Mouse (Mus musculus): ENCODE measurements at regions not wholly inside any gene's neighbourhood (a gene's known extent, or its start where the extent isn't known, plus 50 kb on each side); places are given as distances from the start of the nearest gene placed in this dataset.

DNA sequence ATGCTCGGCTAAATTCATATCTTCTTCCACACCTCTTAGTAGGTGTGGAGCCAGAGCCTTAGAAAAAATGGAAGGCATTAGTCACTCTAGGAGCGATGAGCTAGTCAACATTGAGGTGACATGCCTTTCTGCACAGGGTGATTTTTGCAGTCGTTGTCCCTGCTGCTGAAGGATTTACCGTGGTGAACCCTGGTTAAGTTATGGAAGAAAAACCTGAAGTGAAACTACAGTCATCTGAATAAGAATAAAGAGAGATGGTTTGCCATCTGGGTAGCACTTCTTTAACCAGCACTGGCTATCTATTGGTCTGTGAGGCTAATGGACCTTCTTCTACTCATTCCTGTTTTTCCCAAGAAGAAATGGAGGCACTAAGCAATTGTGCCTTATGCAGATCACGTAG, 198.1 kb upstream of the Tle4 start:
- DNase-seq (ENCODE audit: low read depth, low spot score): no peak

DNA sequence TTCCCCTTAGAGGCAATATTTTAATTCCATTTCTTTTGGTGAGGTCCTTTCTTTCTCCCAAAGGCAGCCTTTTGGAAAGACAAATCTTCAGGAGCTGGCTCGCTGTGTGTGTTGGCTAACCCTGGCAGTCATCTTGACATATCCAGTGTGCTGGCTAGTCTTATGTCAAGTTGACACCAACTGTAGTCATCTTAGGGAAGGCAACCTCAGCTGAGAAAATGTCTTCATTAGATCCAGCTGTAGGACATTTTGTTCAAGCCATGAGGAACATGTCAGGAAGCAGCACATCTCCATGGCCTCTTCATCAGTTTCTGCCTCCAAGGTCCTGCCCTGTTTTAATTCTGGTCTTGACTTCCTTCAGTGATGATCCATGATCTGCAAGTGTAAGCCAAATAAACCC, 192.1 kb upstream of the Tle4 start:
- DNase-seq (ENCODE audit: low read depth, low spot score): no peak

DNA sequence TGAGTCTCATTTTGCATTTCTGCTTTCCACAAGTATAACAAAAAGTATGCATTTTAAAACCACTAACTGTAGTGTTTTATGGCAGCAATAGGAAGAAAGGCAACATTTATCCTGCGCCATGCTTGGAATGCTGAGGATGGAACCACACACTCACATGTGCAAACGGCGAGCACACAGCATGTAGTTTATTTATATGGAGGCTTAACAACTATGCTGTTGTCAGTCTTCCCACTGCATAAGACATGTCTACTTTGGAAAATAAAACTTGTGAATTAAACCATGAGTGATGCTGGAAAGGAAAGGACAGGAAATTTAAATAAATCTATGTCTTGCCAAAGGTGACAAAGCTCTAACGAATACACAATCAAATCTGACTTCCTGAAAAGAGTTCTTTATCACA, 190.8 kb upstream of the Tle4 start:
- DNase-seq (ENCODE audit: low read depth, low spot score): no peak

DNA sequence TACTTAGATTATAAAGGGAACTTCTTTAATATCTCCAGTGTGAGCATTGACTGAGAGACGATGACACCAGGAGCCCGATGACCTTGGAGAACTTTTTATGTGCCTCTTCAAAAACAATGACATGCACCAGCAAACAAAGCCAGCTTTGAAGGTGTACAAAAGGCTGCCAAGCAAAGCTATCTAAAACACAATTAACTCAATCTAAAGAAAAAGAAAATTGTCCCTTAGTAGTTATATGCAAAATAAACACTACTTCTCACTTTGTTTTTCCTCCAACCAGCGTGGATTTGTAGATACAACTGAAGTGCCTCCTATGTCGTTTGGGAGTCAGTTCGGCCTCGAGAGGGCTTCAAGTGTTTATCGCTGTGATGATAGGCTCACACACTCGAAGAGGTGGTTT, 189.0 kb upstream of the Tle4 start:
- DNase-seq (ENCODE audit: low read depth, low spot score): no peak

DNA sequence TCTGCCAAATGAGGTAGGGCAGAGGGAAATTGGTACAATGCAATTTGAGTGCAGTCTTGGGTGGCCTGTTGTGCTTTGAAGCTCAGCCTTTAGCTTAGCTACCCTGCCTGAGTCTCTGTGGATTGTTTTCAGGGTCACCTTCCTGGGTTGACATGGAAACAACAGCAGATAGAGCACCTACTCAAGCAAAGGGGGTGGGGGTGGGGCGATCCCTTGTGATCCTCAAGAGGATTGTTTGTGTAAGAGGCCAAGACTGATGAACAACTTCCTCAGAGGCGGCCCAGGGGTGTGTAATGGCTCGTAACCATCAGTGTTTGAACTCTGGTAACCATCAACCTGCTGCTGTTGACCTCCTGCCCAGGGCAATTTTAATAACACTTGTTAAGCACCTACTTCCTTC, 187.8 kb upstream of the Tle4 start:
- peak; percentile 68 for DNase-seq (ENCODE audit: low read depth, low spot score)

DNA sequence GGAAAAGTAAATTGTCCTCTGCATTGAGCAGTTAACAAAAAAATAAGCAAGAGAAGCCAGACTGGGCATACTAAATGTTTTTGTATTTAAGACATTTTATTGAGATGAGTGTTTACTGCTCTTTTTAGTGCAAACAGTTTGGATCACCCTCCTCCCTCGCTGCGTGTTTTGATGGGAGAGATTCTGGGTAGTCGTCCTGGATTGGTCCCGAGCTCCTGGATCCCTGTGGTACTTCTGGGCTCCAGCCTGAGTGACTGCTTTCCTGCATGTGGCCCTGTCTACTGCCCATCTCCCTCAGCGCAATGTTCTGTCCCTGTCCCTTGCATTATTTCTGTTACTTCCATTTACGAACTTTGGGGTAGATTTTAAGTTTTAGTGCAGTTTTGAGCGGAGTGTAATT, 179.9 kb upstream of the Tle4 start:
- DNase-seq (ENCODE audit: low read depth, low spot score): no peak

DNA sequence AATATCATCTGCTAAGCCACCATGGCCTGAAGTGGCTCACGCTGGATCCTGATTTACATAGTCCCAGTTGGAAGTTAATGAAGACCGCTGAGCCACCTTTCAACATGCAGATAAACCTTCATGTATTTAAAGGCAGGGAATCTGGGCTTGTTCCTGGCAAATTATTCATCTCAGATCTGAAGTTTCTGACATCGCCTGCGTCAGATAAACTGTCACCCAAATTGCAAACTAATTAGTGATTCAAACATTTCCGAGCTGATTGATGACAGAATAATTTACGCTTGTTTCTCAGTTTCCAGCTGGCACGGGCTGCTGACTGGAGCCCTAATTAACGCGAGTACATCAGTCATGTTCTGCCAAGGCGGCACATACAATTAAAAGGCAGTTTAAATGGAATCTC, 179.3 kb upstream of the Tle4 start:
- no peak for DNase-seq (ENCODE audit: low read depth, low spot score)

DNA sequence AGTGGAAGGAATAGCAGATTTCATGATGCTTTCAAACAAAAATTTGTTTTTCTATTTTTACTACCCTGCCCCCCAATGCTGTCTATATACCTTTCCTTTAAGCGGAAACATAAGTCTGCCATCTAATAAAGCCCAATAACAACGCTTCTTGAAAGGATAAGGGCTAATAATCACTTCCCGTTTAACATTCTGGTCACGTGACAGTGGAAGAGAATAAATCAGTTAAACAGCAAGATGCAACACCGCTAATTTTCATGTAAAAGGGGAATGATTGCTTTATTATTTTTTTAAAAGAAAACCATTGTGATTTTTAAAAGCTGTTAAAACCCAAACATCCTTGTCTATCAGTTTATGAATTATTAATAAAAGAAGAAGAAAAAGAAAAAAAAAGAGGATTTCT, 178.9 kb upstream of the Tle4 start:
- no peak for DNase-seq (ENCODE audit: low read depth, low spot score)

DNA sequence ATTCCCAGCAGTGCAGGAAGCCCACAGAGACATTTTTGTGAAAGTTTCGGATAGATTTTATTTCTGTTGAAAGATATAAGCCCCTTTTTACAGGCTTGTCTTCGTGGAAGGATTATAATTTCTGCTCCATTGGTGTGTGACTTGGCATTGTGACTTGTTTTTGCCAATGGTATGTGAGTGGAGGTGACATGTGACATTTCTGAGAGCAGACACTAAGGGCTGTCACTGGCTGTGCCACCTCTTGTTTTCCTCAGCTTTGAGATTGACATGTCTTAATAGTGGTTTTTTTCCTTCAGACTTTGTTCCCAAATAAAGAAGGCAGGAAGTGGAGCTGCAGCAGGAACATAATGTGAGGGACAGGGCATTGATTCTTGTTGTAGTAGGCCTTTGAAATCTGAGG, 174.9 kb upstream of the Tle4 start:
- DNase-seq (ENCODE audit: low read depth, low spot score): no peak

DNA sequence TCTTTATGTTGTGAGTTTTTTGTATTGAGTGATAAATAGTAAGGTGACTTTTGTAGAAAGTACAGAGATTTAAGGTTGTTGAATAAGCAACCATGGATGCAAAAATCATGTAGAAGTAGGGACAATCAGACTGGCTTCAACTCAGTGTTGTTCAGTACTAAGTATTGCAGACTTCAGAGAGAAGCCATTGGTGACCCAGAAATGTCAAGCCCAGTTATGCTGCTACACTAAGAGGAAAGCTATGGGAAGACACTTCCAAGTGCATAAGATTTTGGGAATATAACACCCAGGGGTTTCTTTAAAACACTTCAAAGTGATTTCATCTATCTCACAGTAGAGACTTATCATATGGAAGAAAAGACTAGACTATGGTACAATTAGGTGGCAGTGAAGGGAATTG, 154.8 kb upstream of the Tle4 start:
- DNase-seq (ENCODE audit: low read depth, low spot score): no peak

DNA sequence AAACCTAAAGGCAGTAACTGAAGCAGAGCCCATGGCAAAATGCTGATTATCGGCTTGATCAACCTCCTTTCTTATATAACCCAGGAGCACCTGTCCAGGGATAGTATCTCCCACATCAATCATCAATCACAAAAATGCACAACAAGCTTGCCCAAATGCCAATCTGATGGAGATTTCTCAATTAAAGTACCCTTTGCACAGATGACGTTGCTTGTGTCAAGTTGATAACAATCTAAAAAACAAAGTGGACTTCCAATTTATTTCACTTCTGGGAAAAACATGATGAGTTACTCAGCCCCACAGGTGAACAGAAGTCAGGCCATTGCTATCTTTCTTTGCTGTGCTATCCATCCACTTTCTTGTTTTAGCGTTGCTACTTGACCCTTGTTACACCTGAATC, 144.5 kb upstream of the Tle4 start:
- no peak for DNase-seq (ENCODE audit: low read depth, low spot score)

DNA sequence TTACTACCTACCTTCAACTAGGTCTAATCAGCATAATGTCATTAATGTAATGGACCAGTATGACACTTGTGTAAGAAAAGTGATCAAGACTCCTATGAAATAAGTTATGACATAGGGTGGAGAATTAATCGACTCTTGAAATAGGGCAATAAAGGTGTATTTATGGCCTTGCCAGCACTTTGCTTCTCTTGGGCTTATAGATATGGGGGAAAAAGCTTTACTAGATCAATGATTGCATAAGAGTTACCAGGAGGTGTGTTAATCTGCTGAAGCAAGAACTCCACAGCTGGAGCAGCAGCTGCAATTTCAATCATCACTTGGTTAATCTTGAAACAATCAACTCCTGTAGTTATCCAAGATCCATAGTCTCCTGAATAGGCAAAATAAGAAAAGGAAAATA, 143.1 kb upstream of the Tle4 start:
- no peak for DNase-seq (ENCODE audit: low read depth, low spot score)

DNA sequence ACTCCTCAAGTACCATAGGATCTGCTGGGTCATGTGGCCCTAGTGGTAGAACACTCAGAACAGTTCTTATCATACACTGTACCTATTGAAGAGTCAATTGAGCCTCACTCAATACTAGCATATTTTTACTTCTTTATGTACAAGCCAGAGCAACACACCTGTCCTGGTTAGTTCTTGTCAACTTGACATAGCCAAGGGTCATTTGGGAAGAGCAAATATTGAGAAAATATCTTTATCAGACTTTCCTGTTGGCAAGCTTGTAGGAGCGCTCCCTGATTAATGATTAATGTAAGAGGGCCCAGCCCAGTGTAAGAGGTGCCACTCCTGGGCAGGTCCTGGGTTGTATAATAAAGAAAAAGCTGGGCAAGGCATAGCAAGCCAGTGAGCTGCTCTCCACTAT, 142.3 kb upstream of the Tle4 start:
- DNase-seq (ENCODE audit: low read depth, low spot score): no peak

DNA sequence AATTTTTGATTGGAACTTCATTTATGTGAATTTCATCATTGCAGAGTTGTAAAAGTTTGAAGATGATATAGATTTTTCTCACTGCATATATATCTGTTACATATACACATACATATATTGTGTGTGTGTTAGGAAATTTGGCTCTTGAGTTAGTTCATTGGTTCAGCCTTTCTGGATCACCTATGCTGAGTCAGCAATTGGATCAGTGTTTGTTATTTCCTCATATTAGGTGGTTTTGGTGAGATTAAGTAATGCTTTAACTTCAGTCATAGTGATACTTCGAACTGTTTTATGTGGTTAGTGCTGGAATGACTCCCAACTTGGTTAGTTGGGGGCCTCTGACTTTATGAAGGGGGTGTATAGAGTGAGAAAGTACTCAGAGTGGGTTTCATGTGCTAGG, 138.7 kb upstream of the Tle4 start:
- DNase-seq (ENCODE audit: low read depth, low spot score): no peak

DNA sequence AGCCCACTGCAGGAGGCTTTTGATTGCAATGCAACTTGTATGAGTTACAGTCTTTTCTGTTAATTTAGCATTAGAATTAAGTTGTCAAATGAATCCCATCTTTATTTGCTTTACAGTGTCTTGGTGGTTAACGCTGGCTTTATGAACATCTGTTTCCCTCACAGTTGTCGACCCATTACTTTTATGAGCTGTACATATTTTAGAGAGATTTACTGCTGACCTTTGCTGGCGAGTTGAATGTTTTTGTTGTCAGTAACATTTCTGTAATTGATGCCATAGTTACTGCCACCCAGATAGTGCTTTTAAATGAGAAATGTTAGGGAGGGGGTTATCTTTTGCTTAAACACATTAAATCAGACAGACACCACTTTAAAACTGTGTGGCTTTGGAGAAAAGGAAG, 127.5 kb upstream of the Tle4 start:
- DNase-seq (ENCODE audit: low read depth, low spot score): no peak

DNA sequence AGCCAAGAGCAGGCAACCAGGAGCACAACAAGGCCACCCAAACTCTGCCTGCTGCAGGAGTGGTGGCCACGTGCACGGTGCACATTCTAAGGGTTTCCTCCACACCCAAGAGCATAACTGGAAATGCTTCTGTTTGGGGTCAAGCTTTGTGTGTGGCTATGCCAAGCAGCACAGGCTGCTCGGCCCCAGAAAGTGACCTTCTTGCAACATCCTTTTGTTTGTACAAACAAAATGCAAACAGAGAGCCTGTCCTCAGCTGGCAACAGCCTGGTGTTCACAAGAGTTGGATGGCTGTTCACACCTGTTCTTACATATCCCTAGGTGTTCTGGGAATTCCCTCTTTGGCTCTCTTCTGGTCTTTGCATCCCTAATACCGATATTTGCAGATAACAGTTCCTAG, 126.8 kb upstream of the Tle4 start:
- no peak for DNase-seq (ENCODE audit: low read depth, low spot score)

DNA sequence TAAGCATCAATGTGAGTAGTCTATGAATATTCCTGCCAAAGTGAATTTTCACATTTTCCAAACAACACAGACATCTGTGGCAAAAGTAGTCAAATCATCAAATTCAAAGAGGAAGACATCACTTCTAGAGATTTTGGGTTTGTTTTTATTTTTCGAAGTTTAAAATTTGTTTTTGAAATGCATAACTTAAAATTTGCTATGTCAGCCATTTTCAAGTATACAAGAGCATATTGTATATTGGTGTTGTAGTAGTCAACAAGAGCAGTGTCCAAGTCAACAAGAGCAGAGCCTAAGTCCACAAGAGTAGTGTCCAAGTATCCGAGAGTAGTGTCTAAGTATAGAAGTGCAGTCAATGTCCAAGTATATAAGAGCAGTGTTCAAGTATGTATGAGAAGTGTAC, 107.9 kb upstream of the Tle4 start:
- no peak for DNase-seq (ENCODE audit: low read depth, low spot score)

DNA sequence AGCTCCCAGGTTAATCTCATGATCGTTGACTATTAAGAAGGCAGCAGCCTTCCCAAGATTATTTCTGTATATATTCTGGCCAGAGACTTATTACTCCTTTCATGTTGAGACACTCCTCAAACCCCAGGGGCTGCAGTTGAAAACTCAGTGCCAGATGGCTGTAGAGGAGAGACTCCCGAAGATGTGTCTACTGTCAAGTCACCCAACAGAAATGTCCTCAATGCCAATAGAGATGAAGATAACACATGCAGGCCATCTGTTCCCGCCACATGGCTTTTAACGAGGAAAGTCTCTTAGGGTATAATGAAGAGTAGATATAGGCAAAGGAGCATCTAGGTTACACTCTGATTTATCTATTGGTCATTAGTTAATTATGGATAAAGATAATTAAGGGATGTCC, 103.3 kb upstream of the Tle4 start:
- DNase-seq (ENCODE audit: low read depth, low spot score): no peak

DNA sequence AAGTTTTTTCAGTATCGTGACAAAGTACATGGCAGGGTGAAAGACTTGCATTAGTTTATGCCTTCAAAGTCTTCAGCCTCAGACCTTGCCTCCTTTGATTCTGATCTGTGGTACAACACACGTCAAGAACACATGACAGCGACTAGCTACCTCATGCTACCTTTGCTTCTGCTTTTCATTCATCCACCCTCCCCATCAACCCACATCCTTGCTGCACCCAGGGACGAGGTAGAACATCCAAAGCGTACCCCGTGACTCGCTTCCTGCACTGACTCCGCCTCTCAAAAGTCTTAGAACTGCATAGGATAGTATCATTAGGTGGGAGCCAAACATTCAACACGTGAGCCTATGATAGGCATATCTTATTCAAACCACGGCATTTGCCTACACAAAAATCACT, 97.5 kb upstream of the Tle4 start:
- DNase-seq (ENCODE audit: low read depth, low spot score): no peak

DNA sequence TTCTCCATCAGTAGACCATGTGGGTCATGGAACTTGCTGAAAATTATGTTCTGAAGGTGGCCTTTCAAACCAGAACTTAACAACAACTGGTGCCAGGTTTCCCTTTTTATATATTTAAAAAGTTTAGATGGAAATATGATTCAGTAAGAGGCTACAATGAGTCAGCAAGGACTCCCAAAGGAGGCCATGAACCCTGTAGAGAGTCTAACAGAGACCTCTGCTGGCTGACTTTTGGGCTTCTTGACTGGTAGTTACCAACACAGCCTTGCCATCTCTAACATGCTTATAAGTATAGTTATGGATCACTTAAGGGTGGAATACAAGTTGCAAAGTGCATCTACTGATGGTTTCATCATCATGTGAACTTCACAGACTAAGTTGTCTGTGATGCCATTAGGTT, 94.3 kb upstream of the Tle4 start:
- DNase-seq (ENCODE audit: low read depth, low spot score): no peak

DNA sequence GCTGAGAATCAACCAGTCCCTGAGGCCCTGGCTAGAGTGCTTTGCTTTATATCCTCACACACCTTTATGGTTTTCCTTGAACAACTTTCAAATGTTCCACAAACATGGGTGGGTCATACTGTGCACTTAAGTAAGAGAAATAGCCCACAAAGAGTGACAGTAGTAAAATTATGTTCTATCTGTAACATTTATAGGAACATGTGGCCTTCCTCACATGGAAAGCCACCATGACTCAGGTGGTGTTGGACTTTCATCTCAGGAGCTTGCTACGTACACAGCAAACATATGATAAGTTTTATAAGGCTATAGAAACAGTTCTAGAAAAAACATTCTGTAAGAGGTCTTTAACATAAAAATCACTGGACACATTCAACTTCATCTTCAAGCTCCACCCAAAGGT, 87.8 kb upstream of the Tle4 start:
- no peak for DNase-seq (ENCODE audit: low read depth, low spot score)

DNA sequence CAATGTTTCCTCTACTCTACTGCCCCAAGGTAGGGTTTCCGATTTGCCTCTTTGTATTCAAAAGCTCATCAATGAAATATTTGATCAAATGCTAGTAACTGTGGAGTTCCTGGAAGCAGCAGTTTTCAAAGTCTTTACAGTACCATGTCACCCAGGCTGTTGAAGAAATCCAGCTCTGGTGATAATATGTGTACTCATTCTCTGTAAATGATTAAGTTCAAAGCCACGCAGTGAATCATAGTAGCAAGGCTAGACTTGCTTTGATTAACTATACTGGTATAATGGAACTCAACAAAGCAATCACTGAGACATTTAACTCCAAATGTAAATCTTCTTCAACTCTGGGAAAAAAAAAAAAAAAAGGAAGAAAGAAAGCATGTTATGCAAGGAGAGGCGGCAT, 86.8 kb upstream of the Tle4 start:
- DNase-seq (ENCODE audit: low read depth, low spot score): no peak

DNA sequence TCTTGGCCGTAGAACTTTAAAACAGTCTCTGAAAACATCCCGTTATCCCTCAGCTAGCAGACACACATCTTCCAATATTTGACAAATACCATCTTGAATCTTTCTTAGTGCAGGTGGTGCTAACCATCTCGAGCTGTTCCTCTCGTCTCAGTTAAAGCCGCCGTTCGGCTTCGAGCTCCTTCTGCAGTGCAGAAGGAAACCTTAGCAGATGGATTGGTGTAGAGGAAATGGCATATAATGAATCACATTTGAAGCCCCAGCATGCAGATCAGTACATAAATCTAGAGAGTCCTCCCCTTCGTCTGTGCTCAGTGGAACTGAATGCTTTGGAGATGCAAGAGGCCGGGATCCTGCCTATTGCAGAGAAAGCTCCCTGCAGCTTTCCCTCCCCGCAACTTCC, 83.5 kb upstream of the Tle4 start:
- DNase-seq (ENCODE audit: low read depth, low spot score): no peak

DNA sequence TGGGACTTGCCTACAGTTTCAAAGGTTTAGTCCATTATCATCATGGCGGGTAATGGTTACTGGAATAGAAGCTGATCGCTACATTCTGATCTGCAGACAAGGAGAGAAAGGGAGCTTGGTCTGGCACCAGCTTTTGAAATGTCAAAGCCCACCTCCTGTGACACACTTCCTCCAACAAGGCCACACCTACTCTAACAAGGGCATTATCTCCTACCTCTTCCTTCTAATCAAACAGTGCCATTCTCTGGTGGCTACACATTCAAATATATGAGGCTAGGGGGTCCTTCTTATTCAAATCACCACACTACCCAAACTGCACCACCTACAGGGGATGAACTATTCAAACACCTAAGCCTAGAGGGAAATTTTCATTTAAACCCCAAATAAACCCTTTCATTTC, 81.9 kb upstream of the Tle4 start:
- DNase-seq (ENCODE audit: low read depth, low spot score): no peak

DNA sequence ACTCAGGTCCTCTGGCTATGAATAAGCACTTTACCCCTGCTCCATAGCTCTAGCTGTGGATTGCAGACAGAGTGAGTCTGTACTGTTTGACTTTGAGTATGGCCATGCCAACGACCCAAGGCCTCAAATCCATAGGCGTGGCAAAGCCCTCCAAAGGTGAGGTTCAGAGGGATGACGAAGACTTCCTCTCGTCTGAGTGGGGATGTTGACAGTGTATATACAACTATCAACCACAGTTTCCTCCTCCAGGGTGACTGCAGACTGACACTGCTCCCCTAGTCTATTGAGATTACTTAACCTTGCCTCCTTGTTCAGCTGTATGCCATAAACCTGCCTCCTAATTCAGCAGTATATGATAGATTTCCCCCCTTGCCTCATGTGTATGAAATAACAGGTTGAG, 80.7 kb upstream of the Tle4 start:
- DNase-seq (ENCODE audit: low read depth, low spot score): no peak

All from WW6 (cell line).